Mouse (Mus musculus) limb, embryonic 13.5 days (tissue): ENCODE data around the gene Traip. TPM values are rescaled to one million over a fixed set of nuclear protein-coding genes. Genes with fewer than 3 reads are reported as not detected.

Experiments
- ATAC-seq: fragments of 200-750 bp; cut with Nextera tagmentation; 2 replicates; pipeline ENCODE4 v1.8.0; 2017; ENCODE audit warnings: low read depth, moderate number of reproducible peaks, moderate TSS enrichment; ENCODE audit not compliant: low FRiP score
- H3K27ac ChIP-seq: fragments of 300-500 bp; sonication (generic); 2 replicates; pipeline ENCODE4 v1.5.1; 2015; ENCODE audit warnings: inconsistent platforms, mild to moderate bottlenecking, moderate library complexity
- H3K27me3 ChIP-seq: fragments of 300-500 bp; sonication (generic); 2 replicates; pipeline ENCODE4 v1.6.1; 2015; ENCODE audit warnings: mild to moderate bottlenecking, inconsistent platforms
- H3K36me3 ChIP-seq: fragments of 300-500 bp; sonication (generic); 2 replicates; pipeline ENCODE4 v1.6.1; 2015; ENCODE audit warnings: inconsistent platforms, mild to moderate bottlenecking, moderate library complexity
- H3K4me1 ChIP-seq: fragments of 300-500 bp; sonication (generic); 2 replicates; pipeline ENCODE4 v1.6.1; 2015; ENCODE audit warnings: inconsistent platforms
- H3K4me2 ChIP-seq: fragments of 300-500 bp; sonication (generic); replicated peaks from 2 replicates; pipeline ENCODE4 v1.6.1; 2015; ENCODE audit warnings: inconsistent platforms, mild to moderate bottlenecking, moderate library complexity
- H3K4me3 ChIP-seq: fragments of 300-500 bp; sonication (generic); 2 replicates; pipeline ENCODE4 v1.5.1; 2015; ENCODE audit warnings: moderate library complexity, mild to moderate bottlenecking, inconsistent platforms
- H3K9ac ChIP-seq: fragments of 300-500 bp; sonication (generic); 2 replicates; pipeline ENCODE4 v1.6.1; 2015; ENCODE audit warnings: mild to moderate bottlenecking, inconsistent platforms
- H3K9me3 ChIP-seq: fragments of 300-500 bp; sonication (generic); 2 replicates; pipeline ENCODE4 v1.6.1; 2016; ENCODE audit warnings: inconsistent platforms
- WGBS: fragments of 180-500 bp; shearing (Covaris S2); methylation state at CpG from one replicate; pipeline ENCODE4 v1.1.7; 2015; 5-methylcytosine and 5-hydroxymethylcytosine counted together
- polyA plus RNA-seq: library from polyadenylated mRNA; unstranded; fragments of >200 nt; fragmentation: Nextera tagmentation; extraction: Ambion mirVana; gene quantifications from 2 replicates; pipeline ENCODE4 v1.2.1, GENCODE M21; 2015

Traip gene
- polyA plus RNA-seq, 1 experiment from 2014 or later: 26.1 TPM

GRCm38 (mm10) chr9:107975399-107976386, 25.8 kb downstream of the Traip start, which contains the start of gene Uba7:
Uba7 (plus strand) TSS chr9:107975505.
- H3K9ac ChIP-seq: peak within 1 kb of the TSS; percentile 31; the same call in 1 of the 2 replicates
- peaks cover 16% of the 10 kb centered on the region for H3K36me3 ChIP-seq
- H3K9me3 ChIP-seq: no peaks in the 10 kb centered on the region
- peak within 1 kb of the TSS; percentile 72 for H3K27ac ChIP-seq
- H3K27me3 ChIP-seq: no peaks in the 10 kb centered on the region
- H3K4me3 ChIP-seq: no peak within 1 kb of the TSS
- WGBS: 63% methylated on average over 12 of the region's 12 CpGs
- peak within 1 kb of the TSS; percentile 19; the same call in 1 of the 2 replicates for H3K4me2 ChIP-seq
- no peak for ATAC-seq
- peaks cover 32% of the 10 kb centered on the region for H3K4me1 ChIP-seq

- H3K9me3 ChIP-seq: no peaks in the 10 kb centered on the region
- H3K27ac ChIP-seq: no peak overlapping the region
- peak overlapping the region; percentile 31; the same call in 1 of the 2 replicates for H3K9ac ChIP-seq
- no peaks in the 10 kb centered on the region for H3K36me3 ChIP-seq
- H3K4me2 ChIP-seq: no peak overlapping the region
- peaks cover 63% of the 10 kb centered on the region for H3K4me1 ChIP-seq
- no peaks in the 10 kb centered on the region for H3K27me3 ChIP-seq
- WGBS: 91% methylated on average over 12 of the region's 12 CpGs
- H3K4me3 ChIP-seq: no peak overlapping the region
- no peak for ATAC-seq
These were observed 28.9 kb downstream of the Traip start for GRCm38 (mm10) chr9:107978815-107979214.

- Histone ChIP-seq H3K9me3 (no peaks in the 10 kb centered on the region), H3K36me3 (peaks cover 6% of the 10 kb centered on the region; the same call in 1 of the 2 replicates), H3K4me1 (peaks cover 64% of the 10 kb centered on the region), H3K27ac (peak overlapping the region; percentile 100), H3K4me3 (peak overlapping the region; percentile 88), H3K4me2 (peak overlapping the region; percentile 97), H3K27me3 (no peaks in the 10 kb centered on the region), H3K9ac (peak overlapping the region; percentile 88)
- ATAC-seq: peak; percentile 49
- 6% methylated on average over 7 of the region's 7 CpGs for WGBS
These were observed 32.0 kb downstream of the Traip start for GRCm38 (mm10) chr9:107981684-107982605.

DNA sequence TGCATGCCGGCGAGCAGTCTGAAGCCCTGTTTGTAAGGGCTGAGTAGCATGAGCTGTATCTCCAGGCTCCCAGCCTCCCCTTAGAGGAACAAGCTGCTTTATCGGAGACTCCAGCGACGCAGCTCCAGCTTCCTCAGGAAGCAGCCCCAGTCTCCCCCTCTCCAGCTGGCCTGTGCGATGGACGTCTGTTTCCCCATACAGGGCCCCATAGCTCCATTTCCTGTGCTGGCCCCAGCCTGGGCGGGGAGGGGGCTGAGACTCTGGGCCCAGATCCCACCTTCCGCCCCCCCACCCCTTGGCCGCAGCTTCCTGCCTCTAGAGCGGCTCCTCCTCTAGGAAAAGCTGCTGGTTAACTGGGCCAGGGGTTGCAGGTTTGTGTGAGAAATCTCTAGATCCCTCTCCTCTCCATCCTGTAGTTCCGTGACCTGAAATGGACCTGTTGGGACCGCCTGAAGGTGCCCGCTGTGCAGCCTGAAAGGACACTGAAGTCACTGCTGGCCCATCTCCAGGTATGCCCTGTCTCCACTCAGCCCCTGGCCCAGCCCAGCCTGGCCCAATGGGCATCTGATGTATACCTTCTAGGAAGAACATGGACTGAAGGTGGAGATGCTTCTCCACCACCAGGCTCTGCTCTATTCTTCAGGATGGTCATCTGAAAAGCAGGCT, 32.9 kb downstream of the Traip start, which contains the start of gene Gm20661:
Gene Gm20661, plus strand, starts transcription at position 378 of the 666 bp plus-strand sequence.
- H3K4me3 ChIP-seq: peak within 1 kb of the TSS; percentile 88
- WGBS: 5% methylated on average over 14 of the region's 14 CpGs
- ATAC-seq: peak; percentile 82
- H3K9me3 ChIP-seq: no peaks in the 10 kb centered on the region
- H3K36me3 ChIP-seq: peaks cover 6% of the 10 kb centered on the region; the same call in 1 of the 2 replicates
- H3K27me3 ChIP-seq: no peaks in the 10 kb centered on the region
- H3K4me2 ChIP-seq: peak within 1 kb of the TSS; percentile 97
- H3K4me1 ChIP-seq: peaks cover 73% of the 10 kb centered on the region
- H3K9ac ChIP-seq: peak within 1 kb of the TSS; percentile 88
- H3K27ac ChIP-seq: peak within 1 kb of the TSS; percentile 100

DNA sequence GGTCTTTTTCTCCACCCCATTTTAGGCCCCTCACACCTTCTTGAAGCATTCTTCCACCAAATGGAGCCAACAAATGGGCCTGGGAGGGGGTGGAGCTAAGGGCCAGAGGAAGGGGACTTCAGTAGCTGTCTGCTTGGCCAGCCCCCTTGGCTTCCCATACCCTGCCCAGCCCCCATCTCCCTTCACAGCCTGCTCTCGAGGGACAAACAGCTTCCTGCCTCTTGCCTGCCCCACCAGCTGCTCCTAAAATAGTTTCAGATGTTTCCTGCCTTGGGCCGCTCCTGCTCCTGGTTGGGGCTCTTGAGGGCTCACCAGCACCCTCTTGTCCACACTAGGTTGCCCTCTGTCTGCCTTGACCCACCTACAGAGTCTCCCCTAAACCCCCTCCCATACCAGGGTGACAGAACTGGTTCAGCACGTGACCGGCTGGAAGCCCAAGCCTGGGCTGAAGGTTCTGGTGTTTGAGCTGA, 33.5 kb downstream of the Traip start:
- Histone ChIP-seq H3K4me2 (peak overlapping the region; percentile 97), H3K27me3 (no peaks in the 10 kb centered on the region), H3K4me1 (peaks cover 78% of the 10 kb centered on the region), H3K9me3 (no peaks in the 10 kb centered on the region), H3K4me3 (peak overlapping the region; percentile 88), H3K36me3 (peaks cover 6% of the 10 kb centered on the region; the same call in 1 of the 2 replicates), H3K27ac (peak overlapping the region; percentile 100), H3K9ac (peak overlapping the region; percentile 88)
- 0% methylated on average over 4 of the region's 4 CpGs for WGBS
- ATAC-seq: peak; percentile 55

DNA sequence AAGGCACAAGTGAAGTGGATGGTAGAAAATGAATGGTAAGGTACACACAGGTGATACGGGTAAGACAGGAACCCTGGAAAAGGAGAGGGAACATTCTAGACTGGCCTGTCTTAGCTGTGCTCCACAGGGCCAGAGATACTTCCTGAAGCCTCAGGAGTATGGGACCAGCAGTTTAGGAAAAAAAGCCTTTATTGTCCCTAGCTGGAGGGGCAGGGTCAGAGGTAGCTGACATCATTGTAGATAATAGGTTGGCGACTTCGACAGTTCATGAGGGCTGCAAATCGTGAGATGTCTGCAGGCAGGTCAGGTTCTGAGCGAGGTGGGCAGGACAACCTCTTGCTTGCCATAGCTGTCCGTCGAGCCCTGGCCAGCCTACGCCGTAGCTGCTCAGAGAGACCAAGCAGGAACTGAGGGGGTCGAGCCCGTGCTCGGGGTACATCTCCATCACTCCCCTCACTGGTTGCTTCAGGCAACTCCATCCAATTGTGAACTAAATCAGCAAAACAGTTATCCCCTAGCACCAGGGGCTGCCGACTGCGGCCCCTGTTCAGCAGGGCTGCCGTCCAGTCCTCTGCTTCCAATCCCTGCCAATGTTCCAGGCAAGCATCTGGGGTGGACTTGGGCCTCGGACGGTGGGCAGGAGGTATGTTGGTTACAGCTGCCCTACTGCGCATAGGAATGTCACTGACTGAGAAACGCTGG, 34.3 kb downstream of the Traip start:
- 16% methylated on average over 19 of the region's 19 CpGs for WGBS
- peaks cover 6% of the 10 kb centered on the region; the same call in 1 of the 2 replicates for H3K36me3 ChIP-seq
- ATAC-seq: no peak
- H3K27ac ChIP-seq: peak overlapping the region; percentile 100
- no peaks in the 10 kb centered on the region for H3K27me3 ChIP-seq
- H3K9ac ChIP-seq: peak overlapping the region; percentile 88
- H3K4me2 ChIP-seq: peak overlapping the region; percentile 97
- no peaks in the 10 kb centered on the region for H3K9me3 ChIP-seq
- peak overlapping the region; percentile 88 for H3K4me3 ChIP-seq
- peaks cover 79% of the 10 kb centered on the region for H3K4me1 ChIP-seq

- Histone ChIP-seq H3K4me1 (peaks cover 75% of the 10 kb centered on the region), H3K4me3 (peak overlapping the region; percentile 88), H3K27me3 (no peaks in the 10 kb centered on the region), H3K4me2 (peak overlapping the region; percentile 97), H3K36me3 (peaks cover 6% of the 10 kb centered on the region; the same call in 1 of the 2 replicates), H3K27ac (peak overlapping the region; percentile 100), H3K9ac (peak overlapping the region; percentile 88), H3K9me3 (no peaks in the 10 kb centered on the region)
- 17% methylated on average over 9 of the region's 9 CpGs for WGBS
- no peak for ATAC-seq
These were observed 34.8 kb downstream of the Traip start for GRCm38 (mm10) chr9:107984754-107985055.

GRCm38 (mm10) chr9:107985131-107986119, 35.5 kb downstream of the Traip start, which contains the start of gene Inka1:
Inka1 (minus strand) TSS chr9:107985879.
- under 1% methylated on average over 58 of the region's 58 CpGs for WGBS

GRCm38 (mm10) chr9:107986376-107986775, 36.4 kb downstream of the Traip start:
- WGBS: 5% methylated on average over 18 of the region's 18 CpGs
- Histone ChIP-seq H3K36me3 (peaks cover 6% of the 10 kb centered on the region; the same call in 1 of the 2 replicates), H3K27me3 (no peaks in the 10 kb centered on the region), H3K27ac (peak overlapping the region; percentile 100), H3K9ac (peak overlapping the region; percentile 88; the same call in 1 of the 2 replicates), H3K4me2 (peak overlapping the region; percentile 97), H3K9me3 (no peaks in the 10 kb centered on the region), H3K4me1 (peaks cover 58% of the 10 kb centered on the region), H3K4me3 (peak overlapping the region; percentile 88)
- ATAC-seq: no peak

More at GRCm38 (mm10) chr9:107985131-107986119, 35.5 kb downstream of the Traip start, which contains the start of gene Inka1:
- Histone ChIP-seq H3K9me3 (no peaks in the 10 kb centered on the region), H3K27me3 (no peaks in the 10 kb centered on the region), H3K9ac (peak within 1 kb of the TSS; percentile 88), H3K4me3 (peak within 1 kb of the TSS; percentile 88), H3K4me1 (peaks cover 68% of the 10 kb centered on the region), H3K27ac (peak within 1 kb of the TSS; percentile 100), H3K36me3 (peaks cover 6% of the 10 kb centered on the region; the same call in 1 of the 2 replicates), H3K4me2 (peak within 1 kb of the TSS; percentile 97)
- peak; percentile 64 for ATAC-seq
